Mouse (Mus musculus) induced T-regulatory cell, adult 2 months (primary cell): ENCODE data around the gene Galnt14.

ENCODE experiments used
- DNase-seq: peaks from one replicate; pipeline ENCODE4 v3.0.0-alpha.2; 2012; ENCODE audit warnings: low read depth

Galnt14 gene

GRCm38 (mm10) chr17:73710042-73710911, at the start of gene Galnt14:
Gene Galnt14, minus strand, starts transcription at chr17:73710453.
- peak; percentile 13 for DNase-seq

- peak; percentile 84 for DNase-seq
These were observed 33.5 kb upstream of the Galnt14 start for GRCm38 (mm10) chr17:73743681-73744311.

- DNase-seq, result peak; percentile 41
These were observed 13.8 kb upstream of the Galnt14 start for GRCm38 (mm10) chr17:73723885-73724682.

GRCm38 (mm10) chr17:73719021-73719748, 8.9 kb upstream of the Galnt14 start:
- DNase-seq, result no peak

GRCm38 (mm10) chr17:73716684-73717083, 6.4 kb upstream of the Galnt14 start:
- DNase-seq, result no peak

GRCm38 (mm10) chr17:73714440-73715221, 4.4 kb upstream of the Galnt14 start:
- DNase-seq, result no peak

- no peak for DNase-seq
These were observed 3.1 kb upstream of the Galnt14 start for GRCm38 (mm10) chr17:73713347-73713746.

- no peak for DNase-seq
These were observed 1.7 kb upstream of the Galnt14 start for GRCm38 (mm10) chr17:73711919-73712318.

- no peak for DNase-seq
These were observed 867 bp downstream of the Galnt14 start for GRCm38 (mm10) chr17:73709131-73710041.

GRCm38 (mm10) chr17:73708451-73708850, 1.8 kb downstream of the Galnt14 start:
- DNase-seq, result no peak

GRCm38 (mm10) chr17:73703571-73703970, 6.7 kb downstream of the Galnt14 start:
- no peak for DNase-seq

GRCm38 (mm10) chr17:73701016-73701415, 9.2 kb downstream of the Galnt14 start:
- DNase-seq, result no peak

GRCm38 (mm10) chr17:73699881-73700280, 10.4 kb downstream of the Galnt14 start:
- no peak for DNase-seq

- DNase-seq, result no peak
These were observed 15.9 kb downstream of the Galnt14 start for GRCm38 (mm10) chr17:73694206-73694952.

GRCm38 (mm10) chr17:73688261-73688660, 22.0 kb downstream of the Galnt14 start:
- DNase-seq, result no peak

GRCm38 (mm10) chr17:73686292-73686691, 24.0 kb downstream of the Galnt14 start:
- DNase-seq, result no peak

- DNase-seq, result no peak
These were observed 25.5 kb downstream of the Galnt14 start for GRCm38 (mm10) chr17:73684746-73685145.

- no peak for DNase-seq
These were observed 38.3 kb downstream of the Galnt14 start for GRCm38 (mm10) chr17:73671921-73672320.

- DNase-seq, result no peak
These were observed 40.2 kb downstream of the Galnt14 start for GRCm38 (mm10) chr17:73670048-73670447.
